Mouse (Mus musculus): ENCODE measurements around the gene Brix1. TPM values are rescaled to one million over a fixed set of nuclear protein-coding genes. Genes with fewer than 3 reads are reported as not detected.

Brix1 gene
- total and polyA plus RNA-seq, 3 experiments = 25.3 to 354 (median 93.4) TPM

GRCm38 (mm10) chr15:10426124-10426523 lies 59.6 kb downstream of the Brix1 start:
- H3K79me2 ChIP-seq (replicated peaks; ENCODE audit: control insufficient read depth, extremely low read depth, insufficient read depth, poor library complexity, severe bottlenecking) = no peaks in the 10 kb centered on the region
- H3K36me3 ChIP-seq (replicated peaks in 1 of 2; ENCODE audit: control insufficient read depth in 1 of 2, insufficient read depth in 1 of 2, low read length in 1 of 2) = no peaks in the 10 kb centered on the region
- H3K4me3 ChIP-seq (replicated peaks in 1 of 3; ENCODE audit: low read depth in 2 of 3, low read length in 2 of 3, poor library complexity in 1 of 3) = no peak overlapping the region
- in situ Hi-C loops (cut with MboI; ENCODE audit: low pct_ligation_motif_present, low pct_unique_long_range_greater_than_20kb, low sequenced_read_pairs) = no loop called here
- H3K9ac ChIP-seq (ENCODE audit: insufficient read depth, low read depth) = no peak overlapping the region
- H3K4me1 ChIP-seq (ENCODE audit: control insufficient read depth in 1 of 2, insufficient read depth in 2 of 2) = peaks cover 8 to 22% of the 10 kb centered on the region in 2 experiments; a peak in 3 of 4 replicates
- TF ChIP-seq MAFK (IDR thresholded peaks at IDR 0.05; ENCODE audit: insufficient replicate concordance, low read length) = no peak
- peak; percentile 59 for TF ChIP-seq JUN (IDR thresholded peaks at IDR 0.05; ENCODE audit: insufficient read depth, low read depth, low read length)
- TF ChIP-seq CHD2 (IDR thresholded peaks at IDR 0.05; ENCODE audit: low read length) = peak; percentile 97
- peak overlapping the region; percentile 13; the same call in 1 of the 2 replicates for H3K4me2 ChIP-seq (ENCODE audit: insufficient read depth, low read depth, poor library complexity, severe bottlenecking)
- dilution Hi-C loops (cut with MboI; ENCODE audit: extremely low pct_ligation_motif_present, extremely low pct_unique_long_range_greater_than_20kb, low sequenced_read_pairs) = no loop called here
- H3K9me3 ChIP-seq (replicated peaks; ENCODE audit: low read length) = no peaks in the 10 kb centered on the region
- no peak overlapping the region for H3K27ac ChIP-seq (ENCODE audit: insufficient read depth, low read depth)
- H3K27me3 ChIP-seq (replicated peaks) = no peaks in the 10 kb centered on the region
- DNase-seq (ENCODE audit: extremely low read depth) = peak; percentile 54

Other genes with a start within 250 kb of the Brix1 start
- gene Gm21973, start 160.6 kb downstream of the Brix1 start, total RNA-seq (2012; rRNA removed) = not detected in 2 replicates
- gene Gm21973, start 160.6 kb downstream of the Brix1 start, total RNA-seq (2014; rRNA removed) = not detected in 2 replicates
- gene Gm21973, start 160.6 kb downstream of the Brix1 start, polyA plus RNA-seq (2012; ENCODE audit: insufficient read length, low read depth) = not detected in 2 replicates
- not detected in 2 replicates for gene Agxt2, start 127.4 kb downstream of the Brix1 start, total RNA-seq (2012; rRNA removed)
- 0.16 TPM in 1 of 2 replicates, not detected in the other for gene Agxt2, start 127.4 kb downstream of the Brix1 start, total RNA-seq (2014; rRNA removed)
- 0.14 TPM in 1 of 2 replicates, not detected in the other for gene Agxt2, start 127.4 kb downstream of the Brix1 start, polyA plus RNA-seq (2012; ENCODE audit: insufficient read length, low read depth)
- 21.6 and 24.4 TPM in 2 replicates for gene Dnajc21, start 15.4 kb downstream of the Brix1 start, total RNA-seq (2012; rRNA removed)
- gene Dnajc21, start 15.4 kb downstream of the Brix1 start, total RNA-seq (2014; rRNA removed) = 27.6 and 28.4 TPM in 2 replicates
- gene Dnajc21, start 15.4 kb downstream of the Brix1 start, polyA plus RNA-seq (2012; ENCODE audit: insufficient read length, low read depth) = 63.2 and 67.7 TPM in 2 replicates
- 37.6 and 43.3 TPM in 2 replicates for gene Rad1, start 71 bp upstream of the Brix1 start, total RNA-seq (2012; rRNA removed)
- gene Rad1, start 71 bp upstream of the Brix1 start, total RNA-seq (2014; rRNA removed) = 81.7 and 92.8 TPM in 2 replicates
- 34.0 and 34.7 TPM in 2 replicates for gene Rad1, start 71 bp upstream of the Brix1 start, polyA plus RNA-seq (2012; ENCODE audit: insufficient read length, low read depth)
- gene Ttc23l, start 72.7 kb upstream of the Brix1 start, total RNA-seq (2012; rRNA removed) = not detected in 2 replicates
- 0.15 TPM in 1 of 2 replicates, not detected in the other for gene Ttc23l, start 72.7 kb upstream of the Brix1 start, total RNA-seq (2014; rRNA removed)
- gene Ttc23l, start 72.7 kb upstream of the Brix1 start, polyA plus RNA-seq (2012; ENCODE audit: insufficient read length, low read depth) = 0.16 and 0.31 TPM in 2 replicates
- 7.5 and 8.9 TPM in 2 replicates for gene Rai14, start 228.7 kb upstream of the Brix1 start, total RNA-seq (2012; rRNA removed)
- gene Rai14, start 228.7 kb upstream of the Brix1 start, total RNA-seq (2014; rRNA removed) = 9.6 and 10.5 TPM in 2 replicates
- 14.1 and 14.9 TPM in 2 replicates for gene Rai14, start 228.7 kb upstream of the Brix1 start, polyA plus RNA-seq (2012; ENCODE audit: insufficient read length, low read depth)